Mouse (Mus musculus) liver, postnatal 0 days (tissue): ENCODE results near the gene Agfg2. TPM values are rescaled to one million over a fixed set of nuclear protein-coding genes. Genes with fewer than 3 reads are reported as not detected.
A peak's percentile ranks its signal among the peaks of the same experiment; 100 is the strongest.

Experiments used
- ATAC-seq: fragments of 200-750 bp; cut with Nextera tagmentation; 2 replicates; pipeline ENCODE4 v1.8.0; 2017; ENCODE audit warnings: mild to moderate bottlenecking, moderate library complexity
- DNase-seq: peaks from one replicate; pipeline ENCODE4 v3.0.0-alpha.2; 2016
- H3K27ac ChIP-seq: fragments of 300-500 bp; sonication (generic); 2 replicates; pipeline ENCODE4 v1.5.1; 2014; ENCODE audit warnings: antibody characterized with exemption, moderate library complexity, mild to moderate bottlenecking, low read depth
- H3K27me3 ChIP-seq: fragments of 300-500 bp; sonication (generic); 2 replicates; pipeline ENCODE4 v1.6.1; 2014; ENCODE audit warnings: low read length, control low read depth, mixed read lengths; ENCODE audit not compliant: insufficient read depth
- H3K36me3 ChIP-seq: fragments of 300-500 bp; sonication (generic); replicated peaks from 2 replicates; pipeline ENCODE4 v1.6.1; 2014; ENCODE audit warnings: mild to moderate bottlenecking, control low read depth, low read length, moderate library complexity, mixed read lengths; ENCODE audit not compliant: insufficient read depth
- H3K4me1 ChIP-seq: fragments of 300-500 bp; sonication (generic); 2 replicates; pipeline ENCODE4 v1.6.1; 2014; ENCODE audit warnings: antibody characterized with exemption, mild to moderate bottlenecking, control low read depth; ENCODE audit not compliant: insufficient read depth
- H3K4me2 ChIP-seq: fragments of 300-500 bp; sonication (generic); 2 replicates; pipeline ENCODE4 v1.6.1; 2014; ENCODE audit warnings: low read depth, mild to moderate bottlenecking, low read length, moderate library complexity, mixed read lengths
- H3K4me3 ChIP-seq: fragments of 300-500 bp; sonication (generic); 2 replicates; pipeline ENCODE4 v1.5.1; 2014; ENCODE audit warnings: low read depth, low read length
- H3K9ac ChIP-seq: fragments of 300-500 bp; sonication (generic); replicated peaks from 2 replicates; pipeline ENCODE4 v1.6.1; 2014; ENCODE audit warnings: mild to moderate bottlenecking, moderate library complexity
- H3K9me3 ChIP-seq: fragments of 300-500 bp; sonication (generic); 2 replicates; pipeline ENCODE4 v1.6.1; 2016; ENCODE audit warnings: mild to moderate bottlenecking, control low read depth, low read length, mixed read lengths
- CTCF ChIP-seq: sonication (generic); IDR thresholded peaks from 2 replicates; pipeline ENCODE4 v1.5.1; 2016; ENCODE audit warnings: antibody characterized with exemption, low read depth
- EP300 ChIP-seq: IDR thresholded peaks from 2 replicates; pipeline ENCODE4 v1.6.1; 2016; ENCODE audit warnings: antibody characterized with exemption, low read depth, mild to moderate bottlenecking
- WGBS: fragments of 180-500 bp; shearing (Covaris S2); extraction: QIAGEN DNeasy Blood & Tissue Kit; methylation state at CpG from one replicate; pipeline ENCODE4 v1.1.7; 2014; ENCODE audit not compliant: insufficient replicate concordance; 5-methylcytosine and 5-hydroxymethylcytosine counted together
- polyA plus RNA-seq: library from polyadenylated mRNA; unstranded; fragments of >200 nt; fragmentation: Nextera tagmentation; extraction: Ambion mirVana; gene quantifications from 2 replicates; pipeline ENCODE4 v1.2.1, GENCODE M21; 2015

Gene Agfg2
- polyA plus RNA-seq, 1 experiment from 2014 or later: 29.5 TPM

DNA sequence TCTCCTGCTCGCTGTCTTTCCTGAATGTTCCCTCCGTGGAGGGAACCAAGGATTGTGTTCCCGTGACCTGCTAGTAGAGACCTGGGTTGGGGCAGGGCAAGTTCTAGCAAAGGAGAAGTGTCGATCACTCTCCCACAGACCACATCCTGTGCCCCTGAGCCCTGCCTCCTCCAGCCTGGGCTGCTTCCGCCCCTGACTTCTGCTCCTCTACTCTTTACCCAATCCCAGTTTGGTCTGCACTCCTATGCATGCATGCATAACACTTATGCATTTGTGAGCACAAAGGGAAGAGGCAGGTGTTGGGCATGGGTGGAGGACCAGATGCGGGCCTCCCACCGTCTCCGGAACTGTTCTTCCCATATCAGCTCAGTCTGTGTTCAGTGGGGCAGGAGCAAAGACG lies 53.4 kb downstream of the Agfg2 start:
- peaks cover 44% of the 10 kb centered on the region for H3K4me1 ChIP-seq
- no peaks in the 10 kb centered on the region for H3K9me3 ChIP-seq
- 25% methylated on average over 9 of the region's 9 CpGs for WGBS
- H3K36me3 ChIP-seq: peaks cover 25% of the 10 kb centered on the region
- peak overlapping the region; percentile 99 for H3K27ac ChIP-seq
- TF ChIP-seq EP300 (no peak), CTCF (no peak)
- ATAC-seq (no peak), DNase-seq (peak; percentile 72)
- no peaks in the 10 kb centered on the region for H3K27me3 ChIP-seq
- H3K4me3 ChIP-seq: peak overlapping the region; percentile 96
- H3K9ac ChIP-seq: peak overlapping the region; percentile 94
- H3K4me2 ChIP-seq: peak overlapping the region; percentile 85

DNA sequence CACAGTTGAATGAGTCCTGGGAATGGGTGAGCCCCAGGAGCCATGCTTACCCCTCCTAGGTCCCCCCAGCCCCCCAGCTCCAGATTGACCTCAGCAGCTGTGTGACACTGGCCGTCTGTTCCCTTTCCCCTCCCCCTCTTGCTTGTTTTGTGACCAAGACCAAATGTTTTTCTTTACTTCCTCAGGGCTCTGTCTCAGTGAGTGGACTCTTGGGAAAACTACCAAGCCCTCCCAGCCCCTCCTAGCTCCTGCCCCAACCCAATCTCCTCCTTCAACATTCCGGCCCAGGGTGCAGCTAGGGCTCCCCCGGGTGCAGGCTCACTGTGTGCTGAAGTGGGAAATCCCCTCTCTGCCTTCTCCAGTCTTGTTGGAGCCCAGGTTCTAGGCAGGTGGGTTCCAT lies 53.9 kb downstream of the Agfg2 start:
- Histone ChIP-seq H3K27ac (peak overlapping the region; percentile 99), H3K4me1 (peaks cover 44% of the 10 kb centered on the region), H3K4me2 (peak overlapping the region; percentile 85), H3K9me3 (no peaks in the 10 kb centered on the region), H3K9ac (peak overlapping the region; percentile 94), H3K27me3 (no peaks in the 10 kb centered on the region), H3K36me3 (peaks cover 21% of the 10 kb centered on the region), H3K4me3 (peak overlapping the region; percentile 96)
- no peak for ATAC-seq
- TF ChIP-seq EP300 (no peak), CTCF (no peak)
- 10% methylated on average over 3 of the region's 3 CpGs for WGBS
- DNase-seq: no peak

DNA sequence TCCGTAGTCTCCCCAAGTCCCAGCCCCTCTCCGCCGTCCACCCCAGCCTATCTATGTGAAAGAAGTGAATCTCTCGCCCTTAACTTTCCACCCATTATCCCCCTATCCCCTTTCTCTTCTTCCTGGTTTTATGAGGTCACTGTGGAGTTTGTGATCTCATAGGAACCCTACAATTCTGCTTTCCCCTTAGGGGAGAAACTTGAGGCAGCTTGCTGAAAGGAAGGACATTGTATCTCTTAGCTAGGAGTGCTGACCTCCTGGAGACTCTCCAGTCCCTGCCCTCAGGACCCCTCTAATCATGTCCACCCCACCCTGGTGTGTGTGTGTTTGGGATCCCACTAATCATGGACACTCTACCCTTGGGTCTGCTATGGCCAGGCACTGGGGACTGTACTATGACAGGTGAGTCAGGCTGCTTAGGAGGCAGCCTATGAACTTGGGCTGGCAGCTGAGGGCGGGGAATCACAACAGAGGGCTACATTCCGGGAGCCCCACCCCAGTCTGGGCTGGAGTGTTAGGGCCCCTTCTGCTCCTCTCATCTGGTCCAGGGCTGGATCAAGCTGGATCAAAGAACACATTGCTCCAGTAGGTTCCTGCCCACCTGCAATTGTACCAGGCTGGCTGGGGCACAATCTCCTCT lies 54.5 kb downstream of the Agfg2 start:
- TF ChIP-seq CTCF: no peak
- ATAC-seq: no peak
- H3K4me2 ChIP-seq: peak overlapping the region; percentile 85
- no peaks in the 10 kb centered on the region for H3K9me3 ChIP-seq
- peaks cover 15% of the 10 kb centered on the region for H3K36me3 ChIP-seq
- peak overlapping the region; percentile 94 for H3K9ac ChIP-seq
- peaks cover 44% of the 10 kb centered on the region for H3K4me1 ChIP-seq
- DNase-seq: no peak
- peak overlapping the region; percentile 96 for H3K4me3 ChIP-seq
- 5% methylated on average over 6 of the region's 6 CpGs for WGBS
- peak overlapping the region; percentile 99 for H3K27ac ChIP-seq
- H3K27me3 ChIP-seq: no peaks in the 10 kb centered on the region

DNA sequence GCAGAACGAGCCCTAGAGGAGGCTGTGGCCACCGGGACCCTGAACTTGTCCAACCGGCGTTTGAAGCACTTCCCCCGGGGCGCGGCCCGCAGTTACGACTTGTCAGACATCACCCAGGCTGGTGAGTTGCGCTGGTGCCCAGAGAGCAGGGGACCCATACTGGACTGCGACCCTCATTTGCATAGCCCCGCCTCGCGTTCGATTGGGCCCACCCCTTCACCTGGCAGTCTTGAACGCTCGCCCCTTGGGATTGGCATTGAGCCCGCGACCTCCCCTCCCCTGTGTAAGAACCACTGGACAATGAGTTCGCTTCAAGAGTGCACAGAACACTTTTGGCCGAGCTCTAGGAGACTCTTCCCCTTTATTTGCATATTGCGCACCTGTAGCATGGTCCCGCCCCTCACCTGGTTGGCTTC lies 55.2 kb downstream of the Agfg2 start:
- Histone ChIP-seq H3K9ac (peak overlapping the region; percentile 94), H3K36me3 (peaks cover 13% of the 10 kb centered on the region), H3K4me2 (peak overlapping the region; percentile 85), H3K27me3 (no peaks in the 10 kb centered on the region), H3K9me3 (no peaks in the 10 kb centered on the region), H3K4me1 (peaks cover 45% of the 10 kb centered on the region), H3K4me3 (peak overlapping the region; percentile 96), H3K27ac (peak overlapping the region; percentile 99)
- peak; percentile 23 for ATAC-seq
- whole genome bisulfite sequencing: under 1% methylated on average over 21 of the region's 23 CpGs
- TF ChIP-seq CTCF (no peak), EP300 (no peak; the same call in 1 of the 2 replicates)
- DNase-seq: peak; percentile 82

DNA sequence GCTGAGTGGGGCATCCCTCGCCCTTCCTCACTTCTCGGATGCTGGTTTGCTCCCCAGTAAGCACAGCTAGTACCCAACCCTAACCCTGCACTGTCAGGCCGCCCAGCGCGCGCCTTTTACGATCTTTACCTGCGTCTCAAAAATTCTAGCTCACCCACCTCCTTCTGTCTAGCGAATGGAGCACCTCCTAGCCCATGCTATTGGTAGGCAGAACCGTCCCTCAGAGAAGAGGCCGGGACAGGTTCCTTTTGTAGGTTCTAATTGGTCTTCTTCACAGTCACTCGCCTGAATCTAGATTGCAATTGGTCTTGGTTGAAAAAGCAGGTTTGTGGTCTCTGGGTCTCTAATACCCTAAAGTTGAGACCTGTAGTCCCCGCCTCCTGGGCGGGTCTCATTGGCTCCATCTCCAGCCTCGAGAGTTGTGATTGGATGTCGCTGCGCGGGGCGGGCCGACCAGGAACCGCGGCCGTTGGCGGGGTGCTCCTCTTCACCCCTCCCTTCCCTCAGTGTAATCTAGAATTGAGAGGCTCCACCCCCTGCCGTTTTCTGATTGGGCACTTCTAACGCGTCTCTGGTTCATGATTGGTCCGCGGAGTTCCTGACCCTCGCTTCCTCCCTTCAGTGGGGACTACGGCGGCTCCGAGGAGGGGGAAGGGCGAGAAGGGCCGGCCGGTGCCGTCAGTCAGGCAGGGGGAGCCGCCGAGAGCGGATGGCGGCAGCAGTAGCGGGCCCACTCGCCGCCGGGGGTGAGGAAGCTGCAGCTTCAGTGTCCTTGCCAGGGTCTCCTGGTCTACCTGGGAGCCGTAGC lies 55.8 kb downstream of the Agfg2 start, which contains the start of the genes Fbxo24, Lrch4 and Gm20605:
Gene Fbxo24, minus strand, starts transcription at position 505 of the 808 bp plus-strand sequence.
Gene Lrch4, plus strand, starts transcription at position 624 of the 808 bp plus-strand sequence.
Gene Gm20605, plus strand, starts transcription at position 678 of the 808 bp plus-strand sequence.
- Histone ChIP-seq H3K27me3 (no peaks in the 10 kb centered on the region), H3K4me2 (peak within 1 kb of the TSS; percentile 86), H3K36me3 (peaks cover 7% of the 10 kb centered on the region), H3K4me1 (peaks cover 46% of the 10 kb centered on the region), H3K27ac (peak within 1 kb of the TSS; percentile 99), H3K9me3 (no peaks in the 10 kb centered on the region), H3K9ac (peak within 1 kb of the TSS; percentile 94), H3K4me3 (peak within 1 kb of the TSS; percentile 96)
- TF ChIP-seq CTCF (peak; percentile 34), EP300 (peak; percentile 52)
- ATAC-seq (peak; percentile 95), DNase-seq (peak; percentile 99)
- WGBS: under 1% methylated on average over 45 of the region's 46 CpGs

DNA sequence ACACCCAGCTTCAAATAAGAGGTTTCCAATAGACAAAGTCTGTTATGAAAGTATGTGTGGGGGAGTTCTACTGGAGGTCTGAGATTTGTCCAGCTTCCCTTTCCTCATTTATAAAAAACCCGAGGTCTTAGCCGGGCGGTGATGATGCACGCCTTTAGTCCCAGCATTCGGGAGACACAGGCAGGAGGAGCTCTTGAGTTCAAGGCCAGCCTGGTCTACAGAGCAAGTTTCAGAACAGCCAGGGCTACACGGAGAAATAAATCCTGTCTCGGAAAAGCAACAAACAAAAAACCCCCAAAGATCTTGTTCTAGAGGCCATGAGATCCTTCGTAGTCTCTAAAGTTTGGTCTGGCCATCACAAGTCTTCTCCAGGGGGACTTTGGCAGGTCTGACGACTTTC lies 56.5 kb downstream of the Agfg2 start:
- peak overlapping the region; percentile 86 for H3K4me2 ChIP-seq
- H3K9ac ChIP-seq: peak overlapping the region; percentile 67
- H3K4me1 ChIP-seq: peaks cover 46% of the 10 kb centered on the region
- H3K36me3 ChIP-seq: peaks cover under 1% of the 10 kb centered on the region; the same call in 1 of the 2 replicates
- 1% methylated on average over 9 of the region's 9 CpGs for WGBS
- TF ChIP-seq CTCF: peak; percentile 24; the same call in 1 of the 2 replicates
- no peak for TF ChIP-seq EP300
- H3K4me3 ChIP-seq: peak overlapping the region; percentile 96
- no peaks in the 10 kb centered on the region for H3K27me3 ChIP-seq
- H3K27ac ChIP-seq: peak overlapping the region; percentile 83
- ATAC-seq (no peak), DNase-seq (no peak)
- H3K9me3 ChIP-seq: no peaks in the 10 kb centered on the region
